Mouse (Mus musculus) olfactory bulb, adult 2 months (tissue): ENCODE results near the gene Drg2.

Source experiments
- CTCF ChIP-seq: fragments of 200-500 bp; IDR thresholded peaks from 2 replicates; pipeline ENCODE4 v1.5.1; 2012; ENCODE audit warnings: low read depth, mild to moderate bottlenecking, low read length, moderate library complexity; ENCODE audit not compliant: insufficient read depth
- POLR2A ChIP-seq: fragments of 200-500 bp; IDR thresholded peaks from 2 replicates; pipeline ENCODE4 v1.6.1; 2012; ENCODE audit warnings: mild to moderate bottlenecking, low read depth, low read length, moderate library complexity; ENCODE audit not compliant: insufficient read depth

- no peak for TF ChIP-seq POLR2A
- TF ChIP-seq CTCF: no peak
These were observed 17.8 kb upstream of the Drg2 start for GRCm38 (mm10) chr11:60436618-60437017.
